Mouse (Mus musculus) liver, embryonic 11.5 days (tissue): Measurements from ENCODE around the gene Trim27. TPM values are rescaled to one million over a fixed set of nuclear protein-coding genes. Genes with fewer than 3 reads are reported as not detected.

ENCODE experiments used
- ATAC-seq: fragments of 200-750 bp; cut with Nextera tagmentation; replicated peaks from 2 replicates; pipeline ENCODE4 v1.8.0; 2017; ENCODE audit warnings: moderate number of reproducible peaks, mild to moderate bottlenecking, moderate TSS enrichment, moderate library complexity; ENCODE audit not compliant: low FRiP score
- DNase-seq: peaks from one replicate; pipeline ENCODE4 v3.0.0-alpha.2; 2017; ENCODE audit warnings: low spot score
- H3K27ac ChIP-seq: fragments of 300-500 bp; sonication (generic); 2 replicates; pipeline ENCODE4 v1.5.1; 2014; ENCODE audit warnings: mild to moderate bottlenecking, low read depth, low read length, control low read depth
- H3K27me3 ChIP-seq: fragments of 300-500 bp; sonication (generic); replicated peaks from 2 replicates; pipeline ENCODE4 v1.6.1; 2014; ENCODE audit warnings: low read length, mixed read lengths; ENCODE audit not compliant: control insufficient read depth, insufficient read depth
- H3K36me3 ChIP-seq: fragments of 300-500 bp; sonication (generic); 2 replicates; pipeline ENCODE4 v1.6.1; 2014; ENCODE audit warnings: mild to moderate bottlenecking, low read length, moderate library complexity, mixed read lengths; ENCODE audit not compliant: control insufficient read depth, insufficient read depth
- H3K4me1 ChIP-seq: fragments of 300-500 bp; sonication (generic); replicated peaks from 2 replicates; pipeline ENCODE4 v1.6.1; 2014; ENCODE audit warnings: low read length, mixed read lengths; ENCODE audit not compliant: control insufficient read depth, insufficient read depth
- H3K4me2 ChIP-seq: fragments of 300-500 bp; sonication (generic); 2 replicates; pipeline ENCODE4 v1.6.1; 2014; ENCODE audit warnings: mild to moderate bottlenecking, control low read depth, moderate library complexity
- H3K4me3 ChIP-seq: fragments of 300-500 bp; sonication (generic); 2 replicates; pipeline ENCODE4 v1.5.1; 2014; ENCODE audit warnings: low read depth, low read length, control low read depth
- H3K9ac ChIP-seq: fragments of 300-500 bp; sonication (generic); 2 replicates; pipeline ENCODE4 v1.6.1; 2014; ENCODE audit warnings: low read depth, low read length, control low read depth
- H3K9me3 ChIP-seq: fragments of 300-500 bp; sonication (generic); 2 replicates; pipeline ENCODE4 v1.6.1; 2016; ENCODE audit warnings: low read length, inconsistent platforms, mixed read lengths; ENCODE audit not compliant: control insufficient read depth
- whole genome bisulfite sequencing: fragments of 180-500 bp; shearing (Covaris S2); extraction: QIAGEN DNeasy Blood & Tissue Kit; methylation state at CpG from one replicate; pipeline ENCODE4 v1.1.7; 2014; 5-methylcytosine and 5-hydroxymethylcytosine counted together
- polyA plus RNA-seq: library from polyadenylated mRNA; unstranded; fragments of >200 nt; fragmentation: Nextera tagmentation; extraction: Ambion mirVana; gene quantifications from 2 replicates; pipeline ENCODE4 v1.2.1, GENCODE M21; 2014

The Trim27 gene
- polyA plus RNA-seq, 1 experiment from 2014 or later = 165 TPM

DNA sequence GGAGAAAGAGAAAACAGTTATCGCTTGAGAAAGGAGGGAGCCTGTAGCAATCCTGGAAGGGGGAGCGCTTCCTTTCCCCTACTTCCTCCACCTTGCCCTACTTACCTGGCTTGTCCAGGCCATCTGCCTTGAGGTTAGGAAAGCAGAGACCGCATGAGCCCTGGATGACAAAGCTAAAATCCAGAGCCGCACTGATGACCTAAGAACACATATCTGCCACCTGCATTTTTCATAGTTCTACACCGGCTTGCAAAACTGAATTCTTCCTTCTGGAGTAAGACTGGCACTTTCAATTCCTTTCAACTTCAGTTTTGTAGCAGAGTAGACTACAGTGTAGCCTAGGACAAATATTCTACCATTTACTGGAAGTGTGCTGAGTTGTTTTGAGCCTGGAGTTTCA is 881 bp upstream of the Trim27 start:
- H3K4me3 ChIP-seq = peak overlapping the region; percentile 100; the same call in 1 of the 2 replicates
- peaks cover 16% of the 10 kb centered on the region for H3K36me3 ChIP-seq
- 68% methylated on average over 5 of the region's 5 CpGs for WGBS
- peak overlapping the region; percentile 99 for H3K9ac ChIP-seq
- no peaks in the 10 kb centered on the region for H3K9me3 ChIP-seq
- ATAC-seq (no peak), DNase-seq (no peak)
- H3K4me1 ChIP-seq = peaks cover 22% of the 10 kb centered on the region
- peak overlapping the region; percentile 98 for H3K4me2 ChIP-seq
- H3K27me3 ChIP-seq = no peaks in the 10 kb centered on the region
- 0 out of 2 replicates have a peak overlapping the region, but pooled peaks have one; percentile 15 for H3K27ac ChIP-seq

DNA sequence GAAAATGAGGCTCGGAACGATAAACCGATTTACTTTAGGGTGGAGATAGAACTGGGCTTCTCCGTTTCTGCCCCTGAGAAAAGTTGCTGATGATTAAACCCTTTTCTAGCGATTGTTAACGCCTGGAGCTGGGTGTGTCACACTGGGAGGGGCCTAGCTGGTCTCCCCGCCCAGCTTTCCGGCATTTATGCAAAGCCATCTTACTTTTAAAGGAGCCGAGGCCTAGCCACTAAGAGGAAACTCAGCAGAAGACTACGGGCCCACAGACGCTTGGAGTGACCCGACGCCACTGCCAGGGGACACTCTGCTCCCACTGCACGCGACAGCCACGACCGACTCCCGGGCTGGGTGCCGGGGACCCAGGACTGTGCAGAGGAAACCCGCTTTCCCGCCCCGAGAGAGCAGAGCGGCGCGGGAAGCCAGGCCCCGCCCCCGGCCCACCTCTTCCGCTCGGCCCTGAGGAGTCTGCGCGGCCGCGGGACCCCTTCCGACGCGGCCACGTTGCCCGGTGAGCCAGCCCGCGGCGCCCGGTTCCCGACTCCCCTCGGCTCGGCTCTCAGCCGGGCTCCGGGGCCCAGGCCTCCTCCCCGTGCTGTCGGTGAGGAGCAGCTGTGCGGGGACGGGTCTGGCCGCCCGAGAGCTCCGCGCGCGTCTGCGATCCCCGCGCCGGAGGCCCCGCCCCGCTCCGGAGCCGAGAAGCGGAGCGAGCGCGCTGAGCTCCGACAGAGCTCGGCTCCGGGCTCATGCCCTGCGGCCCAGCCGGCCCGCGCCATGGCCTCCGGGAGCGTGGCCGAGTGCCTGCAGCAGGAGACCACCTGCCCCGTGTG is 692 bp downstream of the Trim27 start:
- under 1% methylated on average over 73 of the region's 80 CpGs for WGBS
- Histone ChIP-seq H3K4me1 (peaks cover 30% of the 10 kb centered on the region), H3K4me3 (peak overlapping the region; percentile 100), H3K27ac (peak overlapping the region; percentile 73), H3K9ac (peak overlapping the region; percentile 99), H3K4me2 (peak overlapping the region; percentile 98), H3K36me3 (peaks cover 29% of the 10 kb centered on the region), H3K27me3 (no peaks in the 10 kb centered on the region), H3K9me3 (no peaks in the 10 kb centered on the region)
- ATAC-seq (peak; percentile 95), DNase-seq (peak; percentile 93)

DNA sequence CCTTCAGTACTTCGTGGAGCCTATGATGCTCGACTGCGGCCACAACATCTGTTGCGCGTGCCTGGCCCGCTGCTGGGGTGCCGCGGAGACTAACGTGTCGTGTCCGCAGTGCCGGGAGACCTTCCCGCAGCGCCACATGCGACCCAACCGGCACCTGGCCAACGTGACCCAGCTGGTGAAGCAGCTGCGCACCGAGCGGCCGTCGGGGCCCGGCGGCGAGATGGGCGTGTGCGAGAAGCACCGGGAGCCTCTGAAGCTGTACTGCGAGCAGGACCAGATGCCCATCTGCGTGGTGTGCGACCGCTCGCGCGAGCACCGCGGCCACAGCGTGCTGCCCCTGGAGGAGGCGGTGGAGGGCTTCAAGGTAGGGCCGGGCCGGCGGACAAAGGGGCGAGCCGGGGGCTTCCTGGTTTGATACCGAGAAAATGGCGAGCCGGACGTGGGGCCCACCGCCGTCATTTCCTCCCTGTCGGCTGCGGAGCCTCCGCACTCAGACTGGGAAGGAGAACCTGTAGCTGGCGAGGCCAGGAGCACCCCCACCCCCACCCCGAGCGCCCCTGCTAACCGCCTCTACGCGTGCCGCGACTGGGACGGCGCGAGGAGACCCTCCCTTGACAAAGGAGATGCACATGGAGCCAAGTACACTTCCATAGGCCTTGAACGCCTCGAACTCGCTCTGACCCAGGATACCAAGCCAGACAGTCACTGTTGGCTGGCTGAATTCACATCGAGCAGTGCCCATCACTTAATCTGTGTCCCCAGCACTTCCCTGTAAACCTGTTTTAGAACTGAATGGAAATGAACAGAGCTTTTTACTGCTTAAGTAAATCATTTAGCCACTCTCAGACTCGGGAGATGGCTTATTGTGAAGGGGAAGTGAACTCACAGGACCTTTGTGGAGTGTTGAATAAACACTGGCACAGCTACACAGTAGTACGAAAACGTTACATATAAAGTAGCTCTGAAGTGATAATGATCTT is 1.6 kb downstream of the Trim27 start:
- Histone ChIP-seq H3K4me1 (peaks cover 30% of the 10 kb centered on the region), H3K4me2 (peak overlapping the region; percentile 98), H3K36me3 (peaks cover 37% of the 10 kb centered on the region), H3K9ac (peak overlapping the region; percentile 99), H3K27ac (peak overlapping the region; percentile 73), H3K27me3 (no peaks in the 10 kb centered on the region), H3K9me3 (no peaks in the 10 kb centered on the region), H3K4me3 (peak overlapping the region; percentile 100)
- WGBS = under 1% methylated on average over 71 of the region's 71 CpGs
- ATAC-seq (peak; percentile 35), DNase-seq (no peak)

DNA sequence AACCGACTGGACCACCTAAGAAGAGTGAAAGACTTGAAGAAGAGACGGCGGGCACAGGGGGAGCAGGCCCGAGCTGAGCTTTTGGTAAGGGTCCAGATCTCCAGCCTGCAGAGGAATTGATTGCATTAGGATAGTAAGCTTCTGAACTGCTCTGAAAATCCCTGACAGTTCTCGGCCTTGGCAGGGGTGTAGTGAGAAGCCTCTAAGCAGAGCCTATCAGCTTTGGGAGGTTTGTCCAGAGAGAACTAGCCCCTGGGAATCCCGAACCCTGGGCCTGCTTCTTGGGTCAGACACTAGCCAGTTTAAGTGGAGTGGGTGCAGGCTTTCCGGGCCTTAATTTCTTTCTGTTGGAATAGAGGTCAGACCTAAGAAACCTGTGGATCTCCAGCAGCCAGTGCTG is 2.8 kb downstream of the Trim27 start:
- Histone ChIP-seq H3K9ac (peak overlapping the region; percentile 99), H3K4me1 (peaks cover 30% of the 10 kb centered on the region), H3K27ac (no peak overlapping the region), H3K4me2 (peak overlapping the region; percentile 98), H3K9me3 (no peaks in the 10 kb centered on the region), H3K27me3 (no peaks in the 10 kb centered on the region), H3K36me3 (peaks cover 45% of the 10 kb centered on the region), H3K4me3 (peak overlapping the region; percentile 100)
- DNase-seq (no peak), ATAC-seq (no peak)
- WGBS = 78% methylated on average over 7 of the region's 7 CpGs

DNA sequence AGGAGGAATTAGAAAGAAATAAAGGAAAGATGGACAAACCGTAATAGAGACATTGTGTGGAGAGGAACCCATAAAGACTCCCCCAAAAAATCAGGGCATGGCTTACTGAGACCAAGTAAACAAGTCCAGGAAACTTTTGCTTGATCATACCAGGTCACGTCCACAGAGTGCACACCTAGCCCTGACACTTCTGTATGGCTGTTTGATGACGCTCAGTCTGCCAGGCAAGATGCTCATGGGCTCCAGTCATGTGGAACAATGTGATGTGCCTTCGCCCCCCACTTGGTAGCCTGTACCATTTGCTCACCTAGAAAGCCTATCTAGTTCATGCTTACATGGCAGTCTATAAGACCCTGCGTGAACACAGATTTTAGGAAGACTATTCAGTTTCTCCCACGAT is 3.8 kb downstream of the Trim27 start:
- ATAC-seq = no peak
- Histone ChIP-seq H3K9ac (no peak overlapping the region), H3K27ac (no peak overlapping the region), H3K9me3 (no peaks in the 10 kb centered on the region), H3K36me3 (peaks cover 55% of the 10 kb centered on the region), H3K27me3 (no peaks in the 10 kb centered on the region), H3K4me2 (no peak overlapping the region; the same call in 1 of the 2 replicates), H3K4me1 (peaks cover 30% of the 10 kb centered on the region), H3K4me3 (no peak overlapping the region)
- 93% methylated on average over 6 of the region's 6 CpGs for WGBS
- DNase-seq = no peak

DNA sequence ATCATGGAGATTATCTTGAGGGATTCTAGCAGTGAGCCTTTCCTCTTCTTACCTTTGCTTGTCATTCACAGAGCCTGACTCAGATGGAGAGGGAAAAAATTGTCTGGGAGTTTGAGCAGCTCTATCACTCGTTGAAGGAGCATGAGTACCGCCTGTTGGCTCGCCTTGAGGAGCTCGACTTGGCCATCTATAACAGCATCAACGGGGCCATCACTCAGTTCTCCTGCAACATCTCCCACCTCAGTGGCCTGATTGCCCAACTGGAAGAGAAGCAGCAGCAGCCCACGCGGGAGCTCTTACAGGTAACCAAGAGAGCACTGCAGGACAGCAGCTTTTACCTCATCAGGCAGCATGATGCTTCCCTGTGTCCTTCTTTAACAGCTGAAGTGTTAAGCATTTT is 4.4 kb downstream of the Trim27 start:
- Histone ChIP-seq H3K4me1 (peaks cover 24% of the 10 kb centered on the region), H3K9me3 (no peaks in the 10 kb centered on the region), H3K36me3 (peaks cover 61% of the 10 kb centered on the region), H3K27ac (no peak overlapping the region), H3K27me3 (no peaks in the 10 kb centered on the region), H3K4me3 (no peak overlapping the region), H3K9ac (no peak overlapping the region), H3K4me2 (no peak overlapping the region)
- DNase-seq = no peak
- ATAC-seq = no peak
- 88% methylated on average over 7 of the region's 7 CpGs for WGBS

DNA sequence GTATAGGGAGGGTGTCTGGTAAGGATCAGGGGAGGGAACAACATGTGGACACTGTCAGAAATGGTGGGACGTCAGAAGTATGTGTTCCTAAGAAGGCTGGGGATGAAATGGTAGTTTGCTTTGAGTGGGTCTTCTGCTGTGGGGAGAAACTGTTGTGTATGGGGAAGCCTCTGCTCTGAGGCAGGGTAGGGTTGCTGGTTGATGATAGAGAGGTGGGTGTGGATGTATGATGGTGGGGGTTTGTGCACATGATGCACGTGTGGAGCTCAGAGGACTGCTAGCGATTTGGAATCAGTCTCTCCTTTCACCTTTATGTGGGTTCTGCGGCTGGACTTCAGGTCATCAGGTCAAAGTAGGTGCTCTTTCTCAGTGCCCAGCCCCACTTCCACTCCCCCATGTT is 6.3 kb downstream of the Trim27 start:
- Histone ChIP-seq H3K36me3 (peaks cover 75% of the 10 kb centered on the region), H3K4me2 (no peak overlapping the region), H3K27me3 (no peaks in the 10 kb centered on the region), H3K9me3 (no peaks in the 10 kb centered on the region), H3K4me3 (no peak overlapping the region), H3K9ac (peak overlapping the region; percentile 26; the same call in 1 of the 2 replicates), H3K4me1 (peaks cover 20% of the 10 kb centered on the region), H3K27ac (no peak overlapping the region)
- ATAC-seq (no peak), DNase-seq (no peak)
- 80% methylated on average over 4 of the region's 4 CpGs for WGBS

DNA sequence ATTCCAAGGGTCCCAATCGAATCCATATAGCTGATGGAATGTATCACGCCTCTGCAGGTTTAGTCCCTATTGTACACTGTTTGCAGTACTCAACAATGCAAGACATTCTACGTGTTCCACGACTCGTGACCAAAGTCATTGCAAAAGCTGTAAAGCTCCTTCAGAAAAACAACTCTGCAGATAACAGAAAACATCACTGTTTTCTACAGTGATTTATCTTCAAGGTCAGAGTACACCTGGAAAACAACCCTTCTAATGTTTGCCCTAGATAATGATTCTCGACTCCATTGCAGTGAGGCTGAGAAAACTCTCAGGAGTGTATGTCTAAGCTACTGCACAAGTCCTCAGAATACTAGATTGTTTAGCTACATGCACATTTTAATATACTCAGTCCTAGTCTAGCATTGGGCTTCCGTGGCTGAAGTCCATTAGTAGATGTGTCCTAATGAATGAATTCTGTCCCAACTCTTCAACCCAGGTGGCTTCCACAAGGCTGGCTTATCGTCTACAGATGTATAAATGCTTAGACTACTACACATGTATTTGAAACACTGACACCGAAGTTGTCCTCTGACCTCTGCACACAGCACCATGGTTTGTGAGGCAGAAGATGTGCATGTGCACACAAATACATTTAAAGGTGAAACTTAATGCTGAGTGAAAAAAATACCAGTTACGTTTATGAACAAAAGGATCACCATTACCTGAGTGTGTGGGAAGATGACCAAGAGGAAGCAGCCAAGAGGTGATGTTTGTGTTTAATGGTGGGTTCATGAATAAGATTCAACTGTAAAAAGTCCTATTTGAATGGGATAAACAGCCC is 16.4 kb downstream of the Trim27 start:
- Histone ChIP-seq H3K4me3 (no peak overlapping the region), H3K9ac (no peak overlapping the region), H3K4me1 (no peaks in the 10 kb centered on the region; the same call in 1 of the 2 replicates), H3K9me3 (no peaks in the 10 kb centered on the region), H3K27me3 (no peaks in the 10 kb centered on the region), H3K4me2 (no peak overlapping the region), H3K27ac (no peak overlapping the region), H3K36me3 (peaks cover 22% of the 10 kb centered on the region)
- ATAC-seq (no peak), DNase-seq (no peak)
- WGBS = 80% methylated on average over 10 of the region's 10 CpGs
